Mouse (Mus musculus) frontal cortex, postnatal 25 days (tissue): ENCODE results near the gene Mfsd6l.
A peak's percentile ranks its signal among the peaks of the same experiment; 100 is the strongest.

ENCODE experiments used
- DNase-seq, 2 experiments: peaks; one replicate each; pipeline ENCODE4 v3.0.0; 2022; ENCODE audit warnings: low spot score in 2 of 2

Mfsd6l gene

DNA sequence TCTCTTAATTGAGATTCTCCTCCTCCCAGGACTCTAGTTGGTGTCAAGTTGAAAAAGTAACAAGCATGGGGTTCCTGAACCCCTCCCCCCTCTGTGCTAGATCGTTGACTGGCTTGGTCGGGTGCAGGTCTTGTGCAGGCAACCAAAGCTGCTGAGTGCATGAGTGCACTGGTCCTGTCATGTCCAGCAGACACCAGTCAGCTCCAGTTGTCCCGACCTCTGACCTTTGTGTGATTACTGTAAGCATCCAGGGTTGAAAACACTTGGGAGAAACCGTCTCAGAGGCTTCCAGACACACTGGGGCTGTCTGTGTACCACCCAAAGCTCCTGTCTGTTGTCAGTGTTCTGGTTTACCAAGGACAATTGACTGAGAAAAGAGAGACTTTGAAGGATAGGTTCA lies 5.6 kb upstream of the Mfsd6l start:
- no peak for DNase-seq

DNA sequence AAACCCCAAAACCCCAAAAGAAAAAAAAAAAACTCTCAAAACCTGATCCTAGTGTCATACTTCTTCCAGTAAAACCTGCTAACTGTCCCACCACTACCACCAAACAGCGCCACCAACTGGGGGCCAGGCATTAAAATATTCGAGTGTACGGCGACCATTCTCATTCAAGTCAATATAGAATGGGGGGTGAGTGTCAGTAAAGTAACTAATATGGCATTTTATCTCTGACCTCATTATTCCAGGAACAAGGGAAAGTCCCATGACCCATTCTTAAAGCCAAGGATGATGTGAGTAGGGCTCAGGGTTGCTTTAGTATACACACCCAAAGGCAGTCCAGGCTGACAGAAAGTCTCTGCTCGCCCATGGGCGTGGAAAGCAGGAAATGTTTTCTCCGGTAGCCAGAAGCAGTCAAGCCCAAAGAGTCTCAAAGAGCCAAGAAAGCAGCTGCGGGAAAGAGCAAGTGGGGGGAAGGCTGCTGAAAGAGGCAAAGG lies 2.0 kb upstream of the Mfsd6l start:
- no peak for DNase-seq

DNA sequence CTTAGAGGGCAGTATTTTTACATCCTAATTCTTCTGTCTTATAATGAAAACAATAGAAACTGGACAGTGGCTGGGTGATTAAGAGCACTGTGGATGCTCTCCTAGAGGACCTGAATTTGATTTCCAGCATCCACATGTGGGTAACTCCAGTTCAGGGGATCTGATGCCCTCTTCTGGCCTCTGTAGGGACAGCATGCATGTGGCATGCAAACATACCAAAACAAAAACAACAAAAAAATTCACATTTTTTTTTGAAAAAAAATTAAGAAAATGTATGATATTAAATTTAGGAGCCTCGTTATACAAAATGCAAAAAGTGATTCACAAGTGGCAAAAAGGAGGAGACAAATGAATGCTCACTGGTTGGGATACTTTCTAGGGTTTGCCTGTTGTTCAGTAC lies 3.6 kb downstream of the Mfsd6l start:
- no peak for DNase-seq

DNA sequence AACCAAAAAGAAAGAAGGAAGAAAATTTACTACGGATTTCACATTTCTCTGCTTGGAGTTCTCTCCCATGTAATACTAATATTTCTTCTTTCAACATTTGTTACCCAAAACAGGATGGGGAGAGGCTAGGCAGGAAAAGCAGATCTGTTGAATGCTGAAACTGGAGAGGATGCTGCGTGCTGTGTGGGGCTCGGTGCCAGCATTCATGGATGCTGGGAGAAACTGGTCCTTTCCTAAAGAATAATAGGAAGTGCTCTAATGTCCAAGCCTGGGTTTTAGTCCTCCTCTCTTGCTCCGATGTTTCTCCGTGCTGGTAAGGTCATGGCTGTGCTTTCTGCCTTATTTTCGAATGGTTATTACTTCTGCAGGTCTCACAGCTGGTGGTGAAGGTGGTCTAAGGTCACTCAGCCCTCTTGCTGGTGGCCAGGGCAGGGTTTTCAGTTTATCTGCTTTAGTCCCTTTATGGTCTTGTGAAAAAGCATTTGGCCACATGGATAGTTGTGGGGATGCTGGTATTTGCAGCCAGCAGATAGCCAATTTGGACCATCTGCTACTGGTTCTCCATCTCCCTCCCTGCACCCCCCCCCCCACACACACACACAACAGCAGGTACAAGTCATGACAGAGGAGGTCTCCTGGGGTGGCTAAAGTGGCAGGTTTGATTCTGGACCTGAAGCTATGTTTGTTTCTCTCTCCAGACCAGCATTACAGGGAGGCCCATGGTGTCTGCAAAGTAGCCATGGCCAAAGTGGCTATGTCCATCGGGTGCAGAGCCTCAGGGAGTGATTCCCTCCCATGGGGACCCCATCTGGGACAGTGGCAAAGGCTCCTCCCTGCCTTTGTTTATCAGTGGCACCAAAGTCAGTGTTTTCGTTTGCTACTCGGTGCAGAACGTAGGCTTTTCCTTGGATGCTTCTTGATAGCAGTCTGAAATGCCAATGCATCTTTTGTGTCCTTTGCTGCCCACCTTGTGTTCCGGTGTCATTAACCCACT lies 6.3 kb downstream of the Mfsd6l start:
- no peak for DNase-seq

DNA sequence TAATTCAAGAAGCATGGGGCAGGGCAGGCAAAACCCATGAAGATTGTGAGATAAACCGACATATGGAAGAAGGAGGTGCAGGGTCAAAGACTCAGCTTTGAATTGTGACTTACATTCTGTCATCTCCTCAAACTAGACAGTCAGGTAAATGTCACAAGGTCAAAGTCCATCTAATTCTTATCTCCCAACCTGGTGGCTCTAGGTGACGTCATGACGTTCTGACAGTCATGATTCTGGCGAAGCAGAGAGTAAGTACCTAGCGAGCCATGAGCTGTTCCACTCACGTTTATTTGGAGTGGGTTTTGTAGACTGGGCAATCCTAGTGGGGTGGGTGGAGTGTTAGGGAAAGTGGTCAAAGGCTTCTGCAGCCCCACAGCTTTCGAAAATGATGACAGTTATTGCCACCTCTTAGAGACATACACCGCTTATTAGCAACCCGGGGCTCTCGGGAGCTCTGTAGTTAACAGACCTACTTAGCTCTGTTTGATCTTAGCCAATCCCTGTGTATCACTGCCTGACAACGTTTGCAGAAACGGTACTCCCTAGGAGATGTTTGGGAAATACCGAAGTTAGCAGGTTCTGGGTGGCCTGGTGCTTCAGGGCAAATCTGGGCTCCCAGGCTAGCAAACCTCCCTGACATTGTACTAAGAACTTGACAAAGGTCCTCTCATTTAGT lies 8.5 kb downstream of the Mfsd6l start:
- DNase-seq: no peak

DNA sequence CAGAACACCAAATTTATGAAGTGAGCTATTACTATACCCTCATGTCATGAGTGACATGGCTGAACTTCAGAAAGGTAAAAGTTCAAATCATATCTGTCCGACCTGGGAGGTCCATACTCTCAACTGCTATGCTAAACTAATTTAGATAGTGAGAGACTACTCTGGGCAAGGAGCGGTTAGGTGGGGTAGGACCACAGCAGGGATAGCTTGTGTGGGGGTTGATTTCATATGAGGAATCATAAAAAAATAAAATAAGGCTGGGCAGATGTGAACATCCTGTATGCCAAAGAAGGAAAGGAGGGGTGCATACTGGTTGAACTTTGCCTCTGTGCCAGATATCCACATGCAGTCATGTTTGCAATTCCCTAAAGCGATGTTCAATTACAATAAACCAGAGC lies 9.0 kb downstream of the Mfsd6l start:
- no peak for DNase-seq

DNA sequence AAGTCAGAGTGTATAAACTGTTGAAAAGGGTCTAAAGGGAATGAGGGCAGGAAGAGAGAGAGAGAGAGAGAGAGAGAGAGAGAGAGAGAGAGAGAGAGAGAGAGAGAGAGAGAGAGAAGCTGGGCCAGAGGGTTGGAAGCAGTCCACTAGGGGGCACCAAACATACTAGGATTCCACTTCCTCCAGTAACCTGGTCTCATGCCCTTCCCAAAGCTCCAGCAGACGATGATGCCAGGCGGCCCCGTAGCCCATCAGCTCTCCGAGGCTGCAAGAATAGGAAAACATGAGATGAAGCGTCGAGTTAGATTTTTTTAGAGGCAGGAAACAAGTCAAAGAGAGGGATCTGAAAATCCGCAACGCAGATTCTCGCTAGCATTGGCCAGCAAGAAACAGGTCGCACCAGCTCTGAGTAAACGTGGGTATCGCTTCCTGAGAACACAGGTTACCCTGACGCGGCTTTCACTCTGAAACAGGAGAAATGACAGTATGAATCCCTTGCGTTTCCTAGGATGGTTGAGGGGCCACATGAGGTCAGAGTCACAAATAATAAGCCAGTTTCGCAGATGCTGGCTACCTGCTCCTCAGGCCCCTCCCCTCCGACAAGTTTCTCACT lies 10.6 kb downstream of the Mfsd6l start:
- DNase-seq: peak; percentile 64 to 80

DNA sequence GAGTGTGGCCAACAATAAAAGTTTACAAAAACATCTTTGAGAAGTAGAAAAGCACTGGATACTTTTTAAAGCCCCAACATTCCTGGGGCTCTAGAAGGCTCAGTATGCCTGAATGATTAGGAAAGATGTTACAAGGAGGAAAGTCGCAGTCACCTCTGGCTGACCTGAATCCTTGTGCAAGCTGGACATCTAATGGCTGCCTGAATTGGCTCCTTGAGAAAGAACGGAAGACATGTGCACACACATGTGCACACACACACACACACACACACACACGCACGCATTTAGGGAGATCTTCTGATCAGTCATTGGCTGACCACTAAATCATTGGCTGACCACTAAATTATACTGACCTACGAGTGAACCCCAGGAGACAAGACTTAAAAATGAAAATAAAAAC lies 14.9 kb downstream of the Mfsd6l start:
- no peak for DNase-seq

DNA sequence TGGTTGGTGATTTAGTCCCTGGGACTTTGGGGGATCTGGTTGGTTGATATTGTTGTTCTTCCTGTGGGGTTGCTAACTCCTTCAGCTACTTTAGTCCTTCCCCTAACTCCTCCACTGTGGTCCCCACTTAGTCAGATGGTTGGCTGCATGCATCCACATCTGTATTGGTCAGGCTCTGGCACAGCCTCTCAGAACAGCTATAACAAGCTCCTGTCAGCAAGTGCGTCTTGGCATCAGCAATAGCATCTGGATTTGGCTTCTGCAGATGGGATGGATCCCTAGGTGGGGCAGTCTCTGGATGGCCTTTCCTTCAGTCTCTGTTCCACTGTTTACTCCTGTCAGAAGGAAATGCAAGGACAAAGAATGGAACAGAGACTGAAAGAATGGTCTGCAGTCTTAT lies 21.1 kb downstream of the Mfsd6l start:
- DNase-seq: no peak

DNA sequence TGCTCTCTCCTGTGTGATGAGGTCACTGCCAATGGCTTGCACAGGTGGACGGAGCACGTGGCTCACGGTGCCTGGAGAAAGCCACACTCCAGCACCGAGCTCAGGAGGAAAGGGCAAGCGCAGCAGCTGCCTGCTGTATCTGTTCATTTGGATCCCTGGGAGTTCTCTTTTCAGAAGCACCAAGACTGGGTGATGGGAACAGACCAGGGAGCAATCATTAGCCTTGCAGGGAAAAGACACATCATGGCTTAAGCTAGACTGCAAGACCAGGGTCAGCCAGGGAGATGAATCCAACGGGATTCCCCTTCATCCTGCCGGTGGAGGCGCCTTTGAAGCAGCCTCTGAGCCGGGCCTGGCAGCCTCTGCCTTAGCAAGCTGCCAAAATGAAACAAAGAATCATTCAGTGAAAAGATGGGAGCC lies 23.5 kb downstream of the Mfsd6l start:
- DNase-seq: peak in 1 of 2 experiments; percentile 36

DNA sequence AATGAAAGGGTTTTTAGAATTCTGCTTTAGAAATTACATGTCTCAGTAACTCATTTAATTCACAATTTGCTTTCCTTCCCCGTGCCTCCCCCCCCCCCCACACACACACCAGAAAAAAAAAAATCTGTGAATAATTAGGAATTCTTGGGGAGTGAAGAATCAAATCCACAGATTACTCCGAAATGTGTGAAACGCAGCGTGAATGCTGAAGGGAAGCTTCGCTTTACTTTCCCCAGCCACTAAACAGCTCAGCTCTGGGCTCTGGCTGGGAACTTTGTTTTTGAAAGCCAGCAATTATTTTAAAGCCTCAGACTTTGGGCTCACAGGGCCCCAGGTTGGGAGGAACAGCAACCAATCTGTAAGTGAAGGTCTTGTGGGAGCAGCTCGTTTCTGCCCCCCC lies 24.6 kb downstream of the Mfsd6l start:
- no peak for DNase-seq

DNA sequence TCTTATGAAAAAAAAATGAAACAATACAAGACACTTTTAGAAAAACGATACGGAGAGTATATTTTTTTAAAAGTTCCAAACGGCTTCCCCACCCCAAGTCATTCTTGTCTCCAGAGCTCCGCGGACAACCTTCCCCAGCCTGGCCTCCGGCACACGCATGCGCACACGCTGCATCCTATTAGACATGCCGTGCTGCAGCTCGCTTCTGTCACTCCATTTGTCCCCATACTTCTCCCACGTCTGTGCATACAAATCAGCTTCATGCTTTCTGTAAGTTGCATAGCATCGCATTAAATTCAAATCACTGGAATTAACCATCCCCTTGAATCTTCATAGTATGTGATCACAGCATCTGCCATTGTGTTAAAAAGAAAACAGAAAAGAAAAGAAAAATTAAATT lies 27.2 kb downstream of the Mfsd6l start:
- DNase-seq: no peak

DNA sequence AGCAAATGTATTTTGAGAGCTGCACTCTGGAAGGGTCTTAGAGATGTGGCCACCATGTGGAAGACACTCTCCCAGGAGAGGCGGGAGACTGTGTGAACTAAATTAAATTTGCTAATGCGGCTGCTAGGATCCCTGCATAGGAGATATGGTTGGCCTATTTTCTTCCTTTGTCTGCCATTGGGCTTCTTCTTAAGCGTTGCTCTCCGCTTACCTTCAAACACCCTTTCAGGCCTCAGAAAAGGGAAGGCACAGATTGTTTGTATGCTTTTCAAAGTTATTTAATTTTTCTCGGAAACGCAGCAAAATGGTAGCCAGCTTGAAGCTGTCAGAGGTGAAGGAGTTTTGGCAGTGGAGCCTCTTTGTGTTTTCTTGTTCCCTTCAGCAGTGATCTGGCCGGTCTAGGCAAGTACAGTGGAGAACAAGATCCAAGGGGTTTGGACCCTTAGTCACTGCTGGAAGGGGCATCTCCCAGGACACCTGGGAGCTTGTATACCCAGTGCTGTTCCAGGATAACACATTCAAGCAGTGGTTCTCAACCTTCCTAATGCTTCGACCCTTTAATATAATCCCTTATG lies 28.0 kb downstream of the Mfsd6l start:
- no peak for DNase-seq

DNA sequence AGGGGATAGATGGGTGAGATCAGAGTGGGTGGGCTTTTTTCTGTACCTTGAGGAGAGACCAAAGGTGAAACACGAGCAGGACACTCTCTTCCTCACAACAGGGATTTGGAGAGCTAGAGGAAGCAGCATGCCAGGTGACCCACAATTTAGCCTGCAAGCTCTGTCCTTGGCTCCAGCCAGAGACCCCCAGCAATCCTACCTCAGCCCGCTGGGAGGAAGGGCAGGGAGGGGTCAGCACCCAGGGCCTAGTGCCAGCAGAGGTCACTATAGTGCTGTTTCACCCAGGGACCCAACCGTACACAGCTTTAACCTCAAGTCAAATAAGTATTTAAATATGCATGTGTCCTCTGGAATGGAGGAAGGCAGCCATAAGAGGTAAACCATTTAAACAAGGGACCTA lies 29.9 kb downstream of the Mfsd6l start:
- no peak for DNase-seq

DNA sequence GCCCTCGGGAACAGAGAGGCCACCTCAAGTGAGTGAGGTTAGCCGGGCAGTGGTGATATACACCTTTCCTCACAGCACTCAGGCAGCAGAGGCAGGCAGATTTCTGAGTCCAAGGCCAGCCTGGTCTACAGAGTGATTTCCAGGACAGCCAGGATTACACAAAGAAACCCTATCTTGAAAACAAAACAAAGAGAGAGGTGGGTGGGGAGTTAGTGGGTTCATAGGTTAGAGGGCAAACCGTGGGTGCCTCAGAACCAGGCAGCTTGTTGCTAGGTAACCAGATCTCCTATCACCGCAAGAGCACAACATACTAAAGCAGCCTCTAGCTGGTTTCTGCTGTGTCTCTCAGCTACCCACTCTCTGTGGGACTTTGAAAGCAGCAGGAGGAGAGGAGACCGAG lies 30.7 kb downstream of the Mfsd6l start, which contains the start of gene Ccdc42:
Gene Ccdc42, plus strand, starts transcription at position 301 of the 400 bp plus-strand sequence.
- DNase-seq: no peak

DNA sequence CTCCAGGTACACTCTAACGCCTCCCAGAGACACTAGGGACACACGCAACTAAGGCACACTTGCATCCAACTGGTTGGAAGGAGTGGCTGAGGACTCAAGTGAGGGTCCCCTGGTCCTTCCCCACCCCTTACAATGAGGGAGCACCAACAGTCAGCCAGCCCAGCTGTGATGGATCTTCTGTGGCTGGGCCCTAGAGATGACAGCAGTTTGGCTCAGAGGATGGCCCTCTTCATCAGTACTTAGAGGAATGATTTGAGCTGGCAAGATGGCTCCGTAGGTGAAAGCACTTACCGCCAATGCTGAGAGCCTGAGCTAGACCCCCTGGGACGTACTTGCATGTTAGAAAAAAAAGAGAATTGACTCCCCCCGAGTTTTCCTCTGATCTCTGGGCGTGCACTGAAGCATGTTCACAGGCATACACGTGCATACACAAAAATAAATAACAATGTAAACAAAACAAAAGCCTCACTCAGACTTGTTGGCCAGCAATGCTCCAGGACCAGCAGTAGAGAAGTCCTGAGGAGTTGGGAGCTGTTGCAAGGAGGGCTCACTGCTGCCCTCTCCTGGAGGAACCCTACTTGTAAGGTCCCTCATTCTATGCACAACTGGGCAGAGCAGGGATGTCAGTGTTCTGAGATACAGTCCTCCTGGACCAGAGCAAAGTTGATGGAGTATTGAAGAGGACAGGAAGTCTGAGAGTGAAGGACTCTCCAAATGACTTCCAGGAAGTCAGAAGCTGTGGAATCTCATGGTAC lies 33.2 kb downstream of the Mfsd6l start:
- peak; percentile 75 to 80 for DNase-seq

DNA sequence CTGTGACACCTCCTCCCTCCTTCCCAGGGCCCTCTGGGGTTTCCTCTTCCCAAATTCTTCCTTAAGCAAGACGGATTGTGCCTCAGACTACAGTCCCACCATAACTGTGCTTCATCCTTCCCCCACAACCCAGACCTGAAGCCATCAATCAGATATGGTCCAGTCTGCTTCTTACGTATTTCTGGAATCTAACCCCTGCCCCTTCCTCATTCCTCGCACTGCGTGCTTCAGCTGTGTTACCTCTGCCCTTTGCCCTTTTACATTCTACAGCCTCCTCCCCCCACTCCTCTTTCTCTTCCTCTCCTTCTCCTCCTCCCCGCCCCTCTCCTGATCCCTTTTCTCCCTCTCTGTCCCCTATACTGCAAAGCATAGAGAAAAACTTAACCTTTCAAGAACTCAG lies 35.7 kb downstream of the Mfsd6l start:
- DNase-seq: no peak

DNA sequence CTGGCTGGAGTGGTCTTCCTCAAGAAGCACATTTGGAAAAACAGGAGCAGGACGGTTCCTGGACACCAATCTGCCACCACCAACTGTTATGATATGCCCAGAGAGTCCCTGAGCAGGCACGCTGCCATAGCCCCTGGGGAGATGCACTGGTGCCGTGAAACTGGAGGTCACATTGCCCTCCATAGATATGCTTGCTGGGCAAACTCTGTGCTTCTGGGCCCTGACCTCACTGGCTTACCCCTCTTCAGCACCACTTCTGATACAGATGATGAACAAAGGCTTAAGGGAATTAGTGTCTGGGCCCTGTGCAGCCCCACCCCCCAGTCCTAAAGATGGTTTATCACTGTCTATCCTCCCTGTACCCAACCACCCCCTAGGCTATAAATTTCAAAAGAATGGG lies 37.3 kb downstream of the Mfsd6l start:
- no peak for DNase-seq

DNA sequence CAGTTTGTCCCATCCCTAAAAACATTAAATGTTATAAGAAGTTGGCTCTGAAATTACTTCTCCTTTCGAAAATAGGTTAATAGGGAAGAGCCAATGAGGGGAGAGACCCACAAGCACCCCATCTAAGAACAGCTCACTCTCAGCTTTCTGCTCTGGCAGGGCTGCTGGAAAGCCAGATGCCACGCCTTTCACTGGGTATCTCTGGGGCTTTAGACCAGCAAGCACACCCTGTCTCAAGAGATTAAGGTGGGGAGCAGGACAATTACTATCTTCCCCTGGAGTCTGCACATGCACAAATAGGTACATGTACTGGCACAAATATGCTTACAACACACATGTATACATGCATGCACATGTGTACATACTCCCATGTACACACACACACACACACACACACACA lies 41.9 kb downstream of the Mfsd6l start:
- no peak for DNase-seq

DNA sequence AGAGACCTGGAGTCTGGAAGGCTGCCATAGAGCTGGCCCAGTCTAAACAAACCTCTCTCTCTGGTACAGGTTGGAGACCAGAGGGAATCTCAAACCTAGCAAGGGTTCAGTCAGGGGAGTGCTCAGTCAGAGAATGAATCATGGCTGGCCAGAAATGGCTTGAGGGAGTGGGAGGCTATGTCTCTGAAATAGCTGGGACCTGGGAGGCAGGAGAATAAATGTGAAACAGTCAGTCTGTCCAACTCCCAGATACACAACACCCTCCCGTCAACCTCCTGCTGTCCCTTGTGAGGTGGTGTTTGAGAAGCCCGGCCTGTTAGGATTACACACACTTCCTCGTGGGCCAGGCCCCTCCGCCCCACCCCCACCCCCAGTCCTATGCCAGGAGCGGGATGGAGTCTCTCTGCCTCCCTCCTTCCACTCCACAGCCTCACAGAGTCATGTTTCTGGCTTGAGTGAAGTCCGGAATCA lies 44.6 kb downstream of the Mfsd6l start:
- no peak for DNase-seq

DNA sequence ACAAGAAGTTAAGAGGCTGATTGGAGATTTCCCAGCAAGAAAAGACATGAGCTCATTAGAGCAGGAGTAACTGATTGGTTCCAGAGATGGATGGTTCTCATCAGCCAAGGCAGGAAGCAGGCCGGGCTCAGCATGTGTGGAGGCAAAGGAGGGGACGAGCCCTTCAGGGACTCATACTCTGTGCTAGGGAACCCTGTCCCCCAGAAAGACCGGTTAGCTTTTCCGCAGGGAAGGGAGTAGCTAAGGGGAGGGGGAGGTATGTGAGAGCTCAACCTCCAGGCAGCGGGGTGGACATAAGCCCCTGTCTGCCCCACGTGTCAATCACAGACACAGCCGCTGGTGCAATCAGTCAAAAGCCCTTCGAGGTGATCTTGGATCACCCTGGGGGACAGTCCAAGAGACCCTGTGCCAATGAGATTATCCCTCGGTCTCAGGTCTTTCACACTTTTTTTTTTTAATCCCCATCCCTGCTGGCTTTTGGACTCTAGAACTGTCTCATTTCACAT lies 45.6 kb downstream of the Mfsd6l start:
- no peak for DNase-seq
